Mouse (Mus musculus) thymus, adult 18-20 months (tissue): ENCODE results near the gene Pced1a.

Source experiments
- DNase-seq, 2 experiments: peaks; one replicate each; pipeline ENCODE4 v3.0.0; 2022; ENCODE audit warnings: mixed read lengths in 2 of 2

Pced1a gene

GRCm38 (mm10) chr2:130424126-130424853, at the start of gene Pced1a, which contains the start of gene Vps16:
Pced1a (minus strand) TSS chr2:130424701.
Vps16 (plus strand) TSS chr2:130424339.
- peak; percentile 85 for DNase-seq

- no peak for DNase-seq
Measured at GRCm38 (mm10) chr2:130472908-130473510, 48.5 kb upstream of the Pced1a start.

GRCm38 (mm10) chr2:130469935-130470334, 45.4 kb upstream of the Pced1a start:
- no peak for DNase-seq

- DNase-seq, result no peak
Measured at GRCm38 (mm10) chr2:130469366-130469765, 44.9 kb upstream of the Pced1a start.

GRCm38 (mm10) chr2:130466438-130466837, 41.9 kb upstream of the Pced1a start:
- no peak for DNase-seq

GRCm38 (mm10) chr2:130461287-130462071, 37.0 kb upstream of the Pced1a start:
- no peak for DNase-seq

GRCm38 (mm10) chr2:130459576-130459975, 35.1 kb upstream of the Pced1a start:
- no peak for DNase-seq

- no peak for DNase-seq
Measured at GRCm38 (mm10) chr2:130457871-130458270, 33.4 kb upstream of the Pced1a start.

- no peak for DNase-seq
Measured at GRCm38 (mm10) chr2:130454748-130455370, 30.4 kb upstream of the Pced1a start.

- no peak for DNase-seq
Measured at GRCm38 (mm10) chr2:130453421-130453820, 28.9 kb upstream of the Pced1a start.

GRCm38 (mm10) chr2:130452266-130452665, 27.8 kb upstream of the Pced1a start:
- DNase-seq, result no peak

- no peak for DNase-seq
Measured at GRCm38 (mm10) chr2:130451727-130452090, 27.2 kb upstream of the Pced1a start.

- no peak for DNase-seq
Measured at GRCm38 (mm10) chr2:130451086-130451726, 26.7 kb upstream of the Pced1a start.

- peak; percentile 60 to 66 for DNase-seq
Measured at GRCm38 (mm10) chr2:130450434-130450796, 25.9 kb upstream of the Pced1a start.

GRCm38 (mm10) chr2:130449794-130450433, 25.4 kb upstream of the Pced1a start, which contains the start of gene Ptpra:
Ptpra (plus strand) TSS chr2:130450278.
- peak; percentile 85 for DNase-seq

GRCm38 (mm10) chr2:130449021-130449793, 24.7 kb upstream of the Pced1a start:
- no peak for DNase-seq

- no peak for DNase-seq
Measured at GRCm38 (mm10) chr2:130448449-130448848, 23.9 kb upstream of the Pced1a start.

- no peak for DNase-seq
Measured at GRCm38 (mm10) chr2:130442162-130442561, 17.7 kb upstream of the Pced1a start.

GRCm38 (mm10) chr2:130439840-130440480, 15.5 kb upstream of the Pced1a start:
- no peak for DNase-seq

GRCm38 (mm10) chr2:130438861-130439260, 14.4 kb upstream of the Pced1a start:
- DNase-seq, result no peak

GRCm38 (mm10) chr2:130436769-130437168, 12.3 kb upstream of the Pced1a start:
- DNase-seq, result no peak
